Comparison of ENCODE assay signal across 8 mouse cellular contexts in genomic region chrX:153360216-153360590, GRCm38 (mm10).
DNase-seq lines count a peak whose midpoint lies in the region; ATAC-seq and TF ChIP-seq lines count a peak whose summit lies in the region.

No protein-coding gene starts in this region.

- H3K27ac ChIP-seq in kidney, embryonic 15.5 days: no peak overlapping the region
- H3K27ac ChIP-seq in embryonic facial prominence, embryonic 13.5 days: no peak overlapping the region
- 0 out of 2 replicates have a peak overlapping the region, but pooled peaks have one; percentile 5 for H3K27ac ChIP-seq in hindbrain, embryonic 14.5 days
- H3K27ac ChIP-seq in lung, embryonic 14.5 days (ENCODE audit: low read depth): no peak overlapping the region
- no peak overlapping the region for H3K27ac ChIP-seq in neural tube, embryonic 14.5 days (ENCODE audit: low read depth, low read length)

- H3K27me3 ChIP-seq in kidney, embryonic 15.5 days: peaks cover 44% of the 10 kb centered on the region
- H3K27me3 ChIP-seq in embryonic facial prominence, embryonic 13.5 days: peaks cover 36% of the 10 kb centered on the region
- no peaks in the 10 kb centered on the region for H3K27me3 ChIP-seq in hindbrain, embryonic 14.5 days (ENCODE audit: control insufficient read depth, insufficient read depth, low read length)
- no peaks in the 10 kb centered on the region for H3K27me3 ChIP-seq in lung, embryonic 14.5 days (ENCODE audit: insufficient read depth, low read length)
- no peaks in the 10 kb centered on the region for H3K27me3 ChIP-seq in neural tube, embryonic 14.5 days (ENCODE audit: control insufficient read depth, insufficient read depth, low read length)

- no peak for TF ChIP-seq CTCF in lung, embryonic 14.5 days (IDR thresholded peaks at IDR 0.05; ENCODE audit: low read depth)

- ATAC-seq in kidney, embryonic 15.5 days (replicated peaks; ENCODE audit: low FRiP score): peak; percentile 74
- no peak for ATAC-seq in embryonic facial prominence, embryonic 13.5 days (ENCODE audit: insufficient number of reproducible peaks, insufficient read depth, low FRiP score, low TSS enrichment, low read depth)
- ATAC-seq in hindbrain, embryonic 14.5 days (ENCODE audit: low FRiP score): no peak; the same call in 1 of the 2 replicates
- peak; percentile 83 for ATAC-seq in lung, embryonic 14.5 days (ENCODE audit: insufficient read depth)
- peak; percentile 58 for ATAC-seq in neural tube, embryonic 14.5 days (ENCODE audit: low read depth)

- no peaks in the 10 kb centered on the region for H3K4me1 ChIP-seq in kidney, embryonic 15.5 days
- no peaks in the 10 kb centered on the region for H3K4me1 ChIP-seq in embryonic facial prominence, embryonic 13.5 days
- H3K4me1 ChIP-seq in hindbrain, embryonic 14.5 days (replicated peaks; ENCODE audit: control insufficient read depth, insufficient read depth, low read length): 0 out of 2 replicates have a peak, but pooled peaks cover 6% of the 10 kb centered on the region
- no peaks in the 10 kb centered on the region for H3K4me1 ChIP-seq in lung, embryonic 14.5 days (ENCODE audit: insufficient read depth)
- H3K4me1 ChIP-seq in neural tube, embryonic 14.5 days (ENCODE audit: control insufficient read depth, insufficient read depth, low read length): no peaks in the 10 kb centered on the region

- peak overlapping the region; percentile 48 for H3K4me3 ChIP-seq in kidney, embryonic 15.5 days (replicated peaks)
- H3K4me3 ChIP-seq in embryonic facial prominence, embryonic 13.5 days: peak overlapping the region; percentile 49
- H3K4me3 ChIP-seq in hindbrain, embryonic 14.5 days (replicated peaks; ENCODE audit: low read length): peak overlapping the region; percentile 44
- peak overlapping the region; percentile 37 for H3K4me3 ChIP-seq in lung, embryonic 14.5 days (ENCODE audit: low read depth, low read length)
- peak overlapping the region; percentile 37 for H3K4me3 ChIP-seq in neural tube, embryonic 14.5 days (ENCODE audit: low read depth, low read length)

- peak overlapping the region; percentile 77 for H3K4me2 ChIP-seq in kidney, embryonic 15.5 days
- H3K4me2 ChIP-seq in embryonic facial prominence, embryonic 13.5 days: peak overlapping the region; percentile 64
- peak overlapping the region; percentile 70 for H3K4me2 ChIP-seq in hindbrain, embryonic 14.5 days (replicated peaks)
- peak overlapping the region; percentile 66 for H3K4me2 ChIP-seq in lung, embryonic 14.5 days
- peak overlapping the region; percentile 64 for H3K4me2 ChIP-seq in neural tube, embryonic 14.5 days (ENCODE audit: low read depth, low read length)

- WGBS in kidney, embryonic 15.5 days: 21% methylated on average over 15 of the region's 15 CpGs
- WGBS in embryonic facial prominence, embryonic 13.5 days: 23% methylated on average over 15 of the region's 15 CpGs
- WGBS in hindbrain, embryonic 14.5 days: 8% methylated on average over 15 of the region's 15 CpGs
- 9% methylated on average over 15 of the region's 15 CpGs for WGBS in lung, embryonic 14.5 days
- WGBS in neural tube, embryonic 14.5 days: 11% methylated on average over 15 of the region's 15 CpGs

- peak overlapping the region; percentile 21; the same call in 1 of the 2 replicates for H3K9ac ChIP-seq in kidney, embryonic 15.5 days
- H3K9ac ChIP-seq in embryonic facial prominence, embryonic 13.5 days: peak overlapping the region; percentile 65
- H3K9ac ChIP-seq in hindbrain, embryonic 14.5 days: peak overlapping the region; percentile 47
- H3K9ac ChIP-seq in lung, embryonic 14.5 days: peak overlapping the region; percentile 44
- H3K9ac ChIP-seq in neural tube, embryonic 14.5 days (replicated peaks; ENCODE audit: low read depth, low read length): peak overlapping the region; percentile 42

- DNase-seq in kidney, postnatal 25 days: no peak
- DNase-seq in ZHBTc4 (ENCODE audit: low read depth, low spot score): peak; percentile 28
- DNase-seq in hindbrain, embryonic 14.5 days (ENCODE audit: low spot score): peak; percentile 24
- peak; percentile 44 for DNase-seq in lung, embryonic 14.5 days
- DNase-seq in gastrocnemius, adult 18-20 months (ENCODE audit: low spot score): no peak

- H3K9me3 ChIP-seq in kidney, embryonic 15.5 days (replicated peaks): no peaks in the 10 kb centered on the region
- H3K9me3 ChIP-seq in embryonic facial prominence, embryonic 13.5 days: no peaks in the 10 kb centered on the region
- H3K9me3 ChIP-seq in hindbrain, embryonic 14.5 days (ENCODE audit: control insufficient read depth, low read length): no peaks in the 10 kb centered on the region
- no peaks in the 10 kb centered on the region for H3K9me3 ChIP-seq in lung, embryonic 14.5 days (ENCODE audit: low read depth, low read length)
- H3K9me3 ChIP-seq in neural tube, embryonic 14.5 days (ENCODE audit: control insufficient read depth, low read length): no peaks in the 10 kb centered on the region

- no peaks in the 10 kb centered on the region for H3K36me3 ChIP-seq in kidney, embryonic 15.5 days
- no peaks in the 10 kb centered on the region for H3K36me3 ChIP-seq in embryonic facial prominence, embryonic 13.5 days
- no peaks in the 10 kb centered on the region for H3K36me3 ChIP-seq in hindbrain, embryonic 14.5 days (replicated peaks; ENCODE audit: control insufficient read depth, insufficient read depth)
- H3K36me3 ChIP-seq in lung, embryonic 14.5 days (ENCODE audit: insufficient read depth): no peaks in the 10 kb centered on the region
- H3K36me3 ChIP-seq in neural tube, embryonic 14.5 days (ENCODE audit: control insufficient read depth, insufficient read depth, low read length): no peaks in the 10 kb centered on the region

Comparison
In these comparisons a context has a peak if more than half of its experiments do, and no peak if none do; other contexts are left out.
1. ATAC-seq: peak in kidney, embryonic 15.5 days (single experiment), lung, embryonic 14.5 days (single experiment) and neural tube, embryonic 14.5 days (single experiment); none in embryonic facial prominence, embryonic 13.5 days (single experiment) and hindbrain, embryonic 14.5 days (single experiment).
2. DNase-seq: peak in ZHBTc4 (single experiment), hindbrain, embryonic 14.5 days (single experiment) and lung, embryonic 14.5 days (single experiment); none in kidney, postnatal 25 days (0 of 2) and gastrocnemius, adult 18-20 months (single experiment).
3. Peak in every context shown above with its lines, with median percentiles within 50 percentile points of each other: H3K4me2 ChIP-seq, H3K4me3 ChIP-seq and H3K9ac ChIP-seq.